Mouse (Mus musculus): Measurements from ENCODE around the gene Brca2.

The Brca2 gene

GRCm38 (mm10) chr5:150566226-150566625, 43.8 kb downstream of the Brca2 start:
- DNase-seq: peak; percentile 68

GRCm38 (mm10) chr5:150566971-150567370, 44.5 kb downstream of the Brca2 start:
- DNase-seq: peak; percentile 75

- DNase-seq: no peak
Observed at GRCm38 (mm10) chr5:150570496-150571219, 48.2 kb downstream of the Brca2 start.

- no peak for DNase-seq
Observed at GRCm38 (mm10) chr5:150574403-150574802, 52.0 kb downstream of the Brca2 start.

- DNase-seq: peak; percentile 79
Observed at GRCm38 (mm10) chr5:150574885-150575284, 52.5 kb downstream of the Brca2 start.

GRCm38 (mm10) chr5:150576832-150577231, 54.4 kb downstream of the Brca2 start:
- peak; percentile 63 for DNase-seq

GRCm38 (mm10) chr5:150578613-150579171, 56.3 kb downstream of the Brca2 start:
- DNase-seq: peak; percentile 78

- DNase-seq: peak; percentile 75
Observed at GRCm38 (mm10) chr5:150581180-150581579, 58.8 kb downstream of the Brca2 start.

- DNase-seq: peak; percentile 83
Observed at GRCm38 (mm10) chr5:150583181-150583580, 60.8 kb downstream of the Brca2 start.

GRCm38 (mm10) chr5:150583622-150584336, 61.3 kb downstream of the Brca2 start:
- peak; percentile 92 for DNase-seq

- no peak for DNase-seq
Observed at GRCm38 (mm10) chr5:150584337-150584729, 61.9 kb downstream of the Brca2 start.

- DNase-seq: no peak
Observed at GRCm38 (mm10) chr5:150589945-150590344, 67.5 kb downstream of the Brca2 start.

GRCm38 (mm10) chr5:150592186-150592903, 69.9 kb downstream of the Brca2 start:
- DNase-seq: peak; percentile 92

GRCm38 (mm10) chr5:150592904-150593755, 70.7 kb downstream of the Brca2 start:
- DNase-seq: peak; percentile 90

- DNase-seq: peak; percentile 97
Observed at GRCm38 (mm10) chr5:150593756-150594648, 71.6 kb downstream of the Brca2 start.

- DNase-seq: no peak
Observed at GRCm38 (mm10) chr5:150594649-150595339, 72.4 kb downstream of the Brca2 start.

- peak; percentile 93 for DNase-seq
Observed at GRCm38 (mm10) chr5:150595366-150596016, 73.1 kb downstream of the Brca2 start.

- DNase-seq: no peak
Observed at GRCm38 (mm10) chr5:150597088-150597487, 74.7 kb downstream of the Brca2 start, which contains the start of gene N4bp2l1. Gene N4bp2l1, minus strand, starts transcription at chr5:150597188.

- no peak for DNase-seq
Observed at GRCm38 (mm10) chr5:150598202-150599119, 76.0 kb downstream of the Brca2 start.

Measured in heart, adult 11 months (tissue).